Mouse (Mus musculus) midbrain, embryonic 11.5 days (tissue): ENCODE measurements around the gene Macf1. TPM values are rescaled to one million over a fixed set of nuclear protein-coding genes. Genes with fewer than 3 reads are reported as not detected.

ENCODE experiments used
- ATAC-seq: fragments of 200-750 bp; cut with Nextera tagmentation; 2 replicates; pipeline ENCODE4 v1.8.0; 2017; ENCODE audit warnings: moderate TSS enrichment, moderate library complexity; ENCODE audit not compliant: low FRiP score
- DNase-seq: peaks from one replicate; pipeline ENCODE4 v3.0.0; 2015; ENCODE audit warnings: low spot score; ENCODE audit errors: missing footprints
- H3K27ac ChIP-seq: fragments of 300-500 bp; sonication (generic); 2 replicates; pipeline ENCODE4 v1.5.1; 2014; ENCODE audit warnings: low read depth, low read length
- H3K27me3 ChIP-seq: fragments of 300-500 bp; sonication (generic); 2 replicates; pipeline ENCODE4 v1.6.1; 2014; ENCODE audit warnings: mild to moderate bottlenecking, low read length, moderate library complexity, mixed read lengths; ENCODE audit not compliant: control insufficient read depth, insufficient read depth
- H3K36me3 ChIP-seq: fragments of 300-500 bp; sonication (generic); 2 replicates; pipeline ENCODE4 v1.6.1; 2014; ENCODE audit warnings: mild to moderate bottlenecking, low read length, moderate library complexity, mixed read lengths; ENCODE audit not compliant: control insufficient read depth, insufficient read depth
- H3K4me1 ChIP-seq: fragments of 300-500 bp; sonication (generic); 2 replicates; pipeline ENCODE4 v1.6.1; 2014; ENCODE audit warnings: low read length; ENCODE audit not compliant: control insufficient read depth, insufficient read depth
- H3K4me2 ChIP-seq: fragments of 300-500 bp; sonication (generic); 2 replicates; pipeline ENCODE4 v1.6.1; 2014; ENCODE audit warnings: mild to moderate bottlenecking, moderate library complexity
- H3K4me3 ChIP-seq: fragments of 300-500 bp; sonication (generic); 2 replicates; pipeline ENCODE4 v1.5.1; 2014; ENCODE audit warnings: low read depth, low read length
- H3K9ac ChIP-seq: fragments of 300-500 bp; sonication (generic); 2 replicates; pipeline ENCODE4 v1.6.1; 2014; ENCODE audit warnings: low read length
- H3K9me3 ChIP-seq: fragments of 300-500 bp; sonication (generic); 2 replicates; pipeline ENCODE4 v1.6.1; 2016; ENCODE audit warnings: low read length; ENCODE audit not compliant: control insufficient read depth
- WGBS: fragments of 180-500 bp; shearing (Covaris S2); extraction: QIAGEN DNeasy Blood & Tissue Kit; methylation state at CpG from one replicate; pipeline ENCODE4 v1.1.7; 2014; 5-methylcytosine and 5-hydroxymethylcytosine counted together
- polyA plus RNA-seq: library from polyadenylated mRNA; unstranded; fragments of >200 nt; fragmentation: Nextera tagmentation; extraction: Ambion mirVana; gene quantifications from 2 replicates; pipeline ENCODE4 v1.2.1, GENCODE M21; 2014

Macf1 gene
- polyA plus RNA-seq, 1 experiment from 2014 or later = 74.6 TPM

- Histone ChIP-seq H3K4me3 (no peak overlapping the region), H3K4me2 (no peak overlapping the region), H3K36me3 (no peaks in the 10 kb centered on the region), H3K4me1 (no peaks in the 10 kb centered on the region), H3K9me3 (no peaks in the 10 kb centered on the region), H3K27ac (no peak overlapping the region), H3K27me3 (no peaks in the 10 kb centered on the region), H3K9ac (no peak overlapping the region)
- DNase-seq = no peak
- no peak for ATAC-seq
- WGBS = 63% methylated on average over 4 of the region's 4 CpGs
Measured at GRCm38 (mm10) chr4:123616971-123617370, 67.2 kb downstream of the Macf1 start.

GRCm38 (mm10) chr4:123616501-123616900 lies 67.7 kb downstream of the Macf1 start:
- H3K27me3 ChIP-seq = no peaks in the 10 kb centered on the region
- no peak overlapping the region for H3K27ac ChIP-seq
- H3K9ac ChIP-seq = no peak overlapping the region
- no peaks in the 10 kb centered on the region for H3K9me3 ChIP-seq
- no peak overlapping the region for H3K4me3 ChIP-seq
- H3K4me2 ChIP-seq = no peak overlapping the region
- no peaks in the 10 kb centered on the region for H3K4me1 ChIP-seq
- DNase-seq (no peak), ATAC-seq (no peak)
- no peaks in the 10 kb centered on the region for H3K36me3 ChIP-seq

- Histone ChIP-seq H3K27me3 (no peaks in the 10 kb centered on the region), H3K4me2 (no peak overlapping the region), H3K36me3 (no peaks in the 10 kb centered on the region), H3K9ac (no peak overlapping the region), H3K27ac (no peak overlapping the region), H3K9me3 (no peaks in the 10 kb centered on the region), H3K4me3 (no peak overlapping the region), H3K4me1 (no peaks in the 10 kb centered on the region)
- DNase-seq (no peak), ATAC-seq (no peak)
- 75% methylated on average over 7 of the region's 7 CpGs for WGBS
Measured at GRCm38 (mm10) chr4:123613309-123613947, 70.7 kb downstream of the Macf1 start.

- Histone ChIP-seq H3K4me2 (no peak overlapping the region), H3K27me3 (no peaks in the 10 kb centered on the region), H3K4me1 (no peaks in the 10 kb centered on the region), H3K4me3 (no peak overlapping the region), H3K36me3 (no peaks in the 10 kb centered on the region; the same call in 1 of the 2 replicates), H3K9me3 (peaks cover 4% of the 10 kb centered on the region; the same call in 1 of the 2 replicates), H3K9ac (no peak overlapping the region), H3K27ac (no peak overlapping the region)
- ATAC-seq (no peak), DNase-seq (no peak)
- WGBS = 91% methylated on average over 1 of the region's 1 CpGs
Measured at GRCm38 (mm10) chr4:123611940-123612339, 72.2 kb downstream of the Macf1 start.

GRCm38 (mm10) chr4:123611241-123611640 lies 72.9 kb downstream of the Macf1 start:
- no peaks in the 10 kb centered on the region for H3K4me1 ChIP-seq
- no peaks in the 10 kb centered on the region for H3K27me3 ChIP-seq
- ATAC-seq = no peak

GRCm38 (mm10) chr4:123607174-123607573 lies 77.0 kb downstream of the Macf1 start:
- no peak for DNase-seq
- 94% methylated on average over 1 of the region's 1 CpGs for WGBS
- no peak for ATAC-seq

More at GRCm38 (mm10) chr4:123611241-123611640, 72.9 kb downstream of the Macf1 start:
- Histone ChIP-seq H3K36me3 (no peaks in the 10 kb centered on the region; the same call in 1 of the 2 replicates), H3K27ac (no peak overlapping the region), H3K4me3 (no peak overlapping the region), H3K4me2 (no peak overlapping the region), H3K9ac (no peak overlapping the region), H3K9me3 (peaks cover 4% of the 10 kb centered on the region; the same call in 1 of the 2 replicates)
- DNase-seq = no peak
- WGBS = 93% methylated on average over 1 of the region's 2 CpGs

GRCm38 (mm10) chr4:123605948-123606347 lies 78.2 kb downstream of the Macf1 start:
- H3K9ac ChIP-seq = no peak overlapping the region
- no peaks in the 10 kb centered on the region; the same call in 1 of the 2 replicates for H3K36me3 ChIP-seq
- H3K4me1 ChIP-seq = no peaks in the 10 kb centered on the region
- WGBS = 69% methylated on average over 5 of the region's 5 CpGs
- H3K9me3 ChIP-seq = peaks cover 4% of the 10 kb centered on the region; the same call in 1 of the 2 replicates
- DNase-seq (no peak), ATAC-seq (no peak)
- no peak overlapping the region for H3K4me2 ChIP-seq
- H3K27me3 ChIP-seq = no peaks in the 10 kb centered on the region
- no peak overlapping the region for H3K27ac ChIP-seq
- no peak overlapping the region for H3K4me3 ChIP-seq

More at GRCm38 (mm10) chr4:123607174-123607573, 77.0 kb downstream of the Macf1 start:
- no peak overlapping the region for H3K4me2 ChIP-seq
- H3K4me1 ChIP-seq = no peaks in the 10 kb centered on the region
- no peak overlapping the region for H3K9ac ChIP-seq
- H3K36me3 ChIP-seq = no peaks in the 10 kb centered on the region; the same call in 1 of the 2 replicates
- H3K4me3 ChIP-seq = no peak overlapping the region
- H3K27me3 ChIP-seq = no peaks in the 10 kb centered on the region
- no peak overlapping the region for H3K27ac ChIP-seq
- peaks cover 4% of the 10 kb centered on the region; the same call in 1 of the 2 replicates for H3K9me3 ChIP-seq

GRCm38 (mm10) chr4:123605309-123605708 lies 78.9 kb downstream of the Macf1 start:
- WGBS = 86% methylated on average over 1 of the region's 1 CpGs
- Histone ChIP-seq H3K4me3 (no peak overlapping the region), H3K9me3 (peaks cover 4% of the 10 kb centered on the region; the same call in 1 of the 2 replicates), H3K27ac (no peak overlapping the region), H3K36me3 (no peaks in the 10 kb centered on the region; the same call in 1 of the 2 replicates), H3K4me2 (no peak overlapping the region), H3K4me1 (no peaks in the 10 kb centered on the region), H3K9ac (no peak overlapping the region), H3K27me3 (no peaks in the 10 kb centered on the region)
- no peak for ATAC-seq
- DNase-seq = no peak

- no peak for DNase-seq
- Histone ChIP-seq H3K27me3 (no peaks in the 10 kb centered on the region), H3K4me1 (0 out of 2 replicates have a peak, but pooled peaks cover 3% of the 10 kb centered on the region), H3K36me3 (no peaks in the 10 kb centered on the region; the same call in 1 of the 2 replicates), H3K4me3 (no peak overlapping the region), H3K9ac (no peak overlapping the region), H3K9me3 (peaks cover 4% of the 10 kb centered on the region; the same call in 1 of the 2 replicates), H3K4me2 (no peak overlapping the region), H3K27ac (no peak overlapping the region)
- 68% methylated on average over 2 of the region's 2 CpGs for WGBS
- ATAC-seq = no peak
Measured at GRCm38 (mm10) chr4:123602700-123603261, 81.4 kb downstream of the Macf1 start.
